Mouse (Mus musculus) hindbrain, embryonic 16.5 days (tissue): Measurements from ENCODE around the gene Sec14l3. TPM values are rescaled to one million over a fixed set of nuclear protein-coding genes. Genes with fewer than 3 reads are reported as not detected.

Source experiments
- ATAC-seq: fragments of 200-750 bp; cut with Nextera tagmentation; 2 replicates; pipeline ENCODE4 v1.8.0; 2017; ENCODE audit warnings: moderate TSS enrichment, moderate library complexity
- H3K27ac ChIP-seq: fragments of 300-500 bp; sonication (generic); 2 replicates; pipeline ENCODE4 v1.5.1; 2014; ENCODE audit warnings: low read depth, mild to moderate bottlenecking, control low read depth, low read length, moderate library complexity
- H3K27me3 ChIP-seq: fragments of 300-500 bp; sonication (generic); replicated peaks from 2 replicates; pipeline ENCODE4 v1.6.1; 2014; ENCODE audit warnings: low read length; ENCODE audit not compliant: control insufficient read depth, insufficient read depth
- H3K36me3 ChIP-seq: fragments of 300-500 bp; sonication (generic); 2 replicates; pipeline ENCODE4 v1.6.1; 2014; ENCODE audit warnings: mild to moderate bottlenecking, low read length, moderate library complexity, mixed read lengths; ENCODE audit not compliant: control insufficient read depth, insufficient read depth
- H3K4me1 ChIP-seq: fragments of 300-500 bp; sonication (generic); 2 replicates; pipeline ENCODE4 v1.6.1; 2014; ENCODE audit warnings: low read depth, low read length; ENCODE audit not compliant: control insufficient read depth, insufficient read depth
- H3K4me2 ChIP-seq: fragments of 300-500 bp; sonication (generic); 2 replicates; pipeline ENCODE4 v1.6.1; 2014; ENCODE audit warnings: mild to moderate bottlenecking, low read length, control low read depth, moderate library complexity
- H3K4me3 ChIP-seq: fragments of 300-500 bp; sonication (generic); 2 replicates; pipeline ENCODE4 v1.5.1; 2014; ENCODE audit warnings: mild to moderate bottlenecking, low read length, control low read depth, moderate library complexity
- H3K9ac ChIP-seq: fragments of 300-500 bp; sonication (generic); 2 replicates; pipeline ENCODE4 v1.6.1; 2014; ENCODE audit warnings: low read depth, mild to moderate bottlenecking, control low read depth, low read length, moderate library complexity
- H3K9me3 ChIP-seq: fragments of 300-500 bp; sonication (generic); 2 replicates; pipeline ENCODE4 v1.6.1; 2014; ENCODE audit warnings: mild to moderate bottlenecking, low read length, moderate library complexity; ENCODE audit not compliant: control insufficient read depth
- WGBS: fragments of 180-500 bp; shearing (Covaris S2); extraction: QIAGEN DNeasy Blood & Tissue Kit; methylation state at CpG from one replicate; pipeline ENCODE4 v1.1.7; 2014; 5-methylcytosine and 5-hydroxymethylcytosine counted together
- polyA plus RNA-seq: library from polyadenylated mRNA; unstranded; fragments of >200 nt; fragmentation: Nextera tagmentation; extraction: Ambion mirVana; gene quantifications from 2 replicates; pipeline ENCODE4 v1.2.1, GENCODE M21; 2015

Sec14l3 gene
- polyA plus RNA-seq, 1 experiment from 2014 or later = 1.2 TPM

- H3K27me3 ChIP-seq = no peaks in the 10 kb centered on the region
- ATAC-seq = peak; percentile 31
- no peaks in the 10 kb centered on the region for H3K36me3 ChIP-seq
- H3K9me3 ChIP-seq = no peaks in the 10 kb centered on the region
- H3K4me3 ChIP-seq = peak overlapping the region; percentile 57
- peak overlapping the region; percentile 90 for H3K4me2 ChIP-seq
- peak overlapping the region; percentile 81 for H3K9ac ChIP-seq
- peaks cover 16% of the 10 kb centered on the region for H3K4me1 ChIP-seq
- 20% methylated on average over 3 of the region's 3 CpGs for WGBS
- peak overlapping the region; percentile 68 for H3K27ac ChIP-seq
Observed at GRCm38 (mm10) chr11:4117372-4118071, 52.9 kb downstream of the Sec14l3 start.

DNA sequence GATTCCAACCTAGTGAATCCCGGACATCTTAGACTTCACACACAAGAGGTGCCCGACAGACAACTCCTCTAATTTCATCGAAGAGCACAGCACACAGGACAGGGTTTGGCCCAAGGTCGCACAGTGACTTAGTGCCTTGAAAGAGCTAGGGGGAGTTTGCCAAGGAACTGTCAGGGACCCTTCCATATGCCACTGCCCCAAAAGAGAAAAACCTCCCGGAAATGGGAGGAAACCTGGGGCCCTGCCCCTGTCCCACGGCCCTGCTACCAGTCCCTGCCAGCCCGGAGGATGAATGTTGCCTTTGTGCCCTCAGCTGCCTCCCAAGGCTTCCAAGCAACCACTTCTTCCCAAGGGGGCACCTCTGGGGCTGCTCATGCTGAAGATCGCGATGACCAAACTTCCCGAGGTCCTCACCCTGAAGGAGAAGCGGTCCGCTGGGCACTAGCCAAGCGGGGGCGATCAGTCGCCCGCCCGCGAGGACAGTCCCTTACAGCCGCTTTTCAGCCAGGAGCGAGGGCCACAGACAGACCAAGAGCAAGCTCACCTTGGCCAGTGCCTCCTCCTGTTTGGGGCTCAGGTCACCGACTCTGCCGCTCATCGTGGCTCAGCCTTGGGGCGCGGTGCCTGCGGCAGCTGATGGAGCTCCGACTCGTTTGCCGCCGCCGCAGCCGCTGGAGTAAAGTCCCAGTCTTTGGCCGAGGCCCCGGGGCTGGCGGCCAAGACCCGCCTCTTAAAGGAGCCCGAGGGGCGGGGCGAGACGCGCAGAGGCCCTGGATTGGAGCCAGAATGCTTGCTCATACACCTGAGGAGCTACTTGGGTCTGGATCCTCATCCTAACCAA lies 53.7 kb downstream of the Sec14l3 start:
- WGBS = under 1% methylated on average over 41 of the region's 41 CpGs
- H3K4me3 ChIP-seq = peak overlapping the region; percentile 57
- H3K9ac ChIP-seq = peak overlapping the region; percentile 81
- peak overlapping the region; percentile 90 for H3K4me2 ChIP-seq
- H3K4me1 ChIP-seq = peaks cover 16% of the 10 kb centered on the region
- H3K36me3 ChIP-seq = no peaks in the 10 kb centered on the region
- no peaks in the 10 kb centered on the region for H3K27me3 ChIP-seq
- peak overlapping the region; percentile 68 for H3K27ac ChIP-seq
- no peaks in the 10 kb centered on the region for H3K9me3 ChIP-seq
- ATAC-seq = peak; percentile 82

GRCm38 (mm10) chr11:4119635-4120034 lies 55.0 kb downstream of the Sec14l3 start:
- 73% methylated on average over 5 of the region's 5 CpGs for WGBS
- ATAC-seq = no peak
- Histone ChIP-seq H3K4me1 (peaks cover 16% of the 10 kb centered on the region), H3K27ac (no peak overlapping the region), H3K36me3 (no peaks in the 10 kb centered on the region), H3K27me3 (no peaks in the 10 kb centered on the region), H3K4me3 (no peak overlapping the region), H3K9ac (no peak overlapping the region), H3K9me3 (no peaks in the 10 kb centered on the region), H3K4me2 (no peak overlapping the region)

DNA sequence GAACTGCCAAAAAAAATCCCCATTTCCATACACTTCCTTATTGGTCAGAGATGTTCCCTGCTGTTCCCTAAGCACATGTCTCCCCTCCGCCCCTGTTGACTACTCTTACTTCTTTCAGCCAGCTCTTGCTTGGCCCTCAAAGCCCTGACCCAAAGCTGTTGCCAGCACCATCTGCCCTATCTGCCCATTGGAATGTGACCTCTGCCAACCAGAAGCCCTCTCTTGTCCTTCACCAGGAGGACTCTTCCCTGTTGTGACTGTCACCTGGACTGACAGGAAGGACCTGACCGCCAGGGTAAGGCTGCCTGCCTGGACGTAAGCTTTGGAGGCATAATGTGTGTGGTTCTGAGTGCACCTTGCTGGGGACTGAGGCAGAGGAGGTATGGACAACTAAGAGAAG lies 57.0 kb downstream of the Sec14l3 start:
- no peak overlapping the region for H3K4me2 ChIP-seq
- ATAC-seq = no peak
- WGBS = 80% methylated on average over 3 of the region's 3 CpGs

GRCm38 (mm10) chr11:4122226-4122625 lies 57.6 kb downstream of the Sec14l3 start:
- no peak overlapping the region for H3K4me3 ChIP-seq
- WGBS = 82% methylated on average over 5 of the region's 5 CpGs
- no peak for ATAC-seq
- H3K9me3 ChIP-seq = peaks cover 3% of the 10 kb centered on the region; the same call in 1 of the 2 replicates
- no peaks in the 10 kb centered on the region for H3K27me3 ChIP-seq
- H3K36me3 ChIP-seq = no peaks in the 10 kb centered on the region
- no peak overlapping the region for H3K27ac ChIP-seq
- no peak overlapping the region for H3K9ac ChIP-seq
- H3K4me1 ChIP-seq = peaks cover 11% of the 10 kb centered on the region
- H3K4me2 ChIP-seq = no peak overlapping the region

More for the DNA sequence above, 57.0 kb downstream of the Sec14l3 start:
- H3K36me3 ChIP-seq = no peaks in the 10 kb centered on the region
- no peak overlapping the region for H3K4me3 ChIP-seq
- H3K9ac ChIP-seq = no peak overlapping the region
- peaks cover 3% of the 10 kb centered on the region; the same call in 1 of the 2 replicates for H3K9me3 ChIP-seq
- H3K27me3 ChIP-seq = no peaks in the 10 kb centered on the region
- H3K4me1 ChIP-seq = peaks cover 14% of the 10 kb centered on the region
- H3K27ac ChIP-seq = no peak overlapping the region

- H3K4me3 ChIP-seq = no peak within 1 kb of the TSS
- H3K36me3 ChIP-seq = no peaks in the 10 kb centered on the region
- no peak within 1 kb of the TSS for H3K9ac ChIP-seq
- peaks cover 3% of the 10 kb centered on the region; the same call in 1 of the 2 replicates for H3K9me3 ChIP-seq
- peaks cover 4% of the 10 kb centered on the region for H3K4me1 ChIP-seq
- 84% methylated on average over 10 of the region's 10 CpGs for WGBS
- ATAC-seq = no peak
- no peak within 1 kb of the TSS for H3K27ac ChIP-seq
- no peak within 1 kb of the TSS for H3K4me2 ChIP-seq
- H3K27me3 ChIP-seq = no peaks in the 10 kb centered on the region
Observed at GRCm38 (mm10) chr11:4122742-4123579, 58.3 kb downstream of the Sec14l3 start, which contains the start of gene Sec14l2. Sec14l2 (minus strand) TSS chr11:4123415.

GRCm38 (mm10) chr11:4123922-4124321 lies 59.3 kb downstream of the Sec14l3 start:
- Histone ChIP-seq H3K9me3 (peaks cover 3% of the 10 kb centered on the region; the same call in 1 of the 2 replicates), H3K9ac (no peak overlapping the region), H3K4me1 (no peaks in the 10 kb centered on the region), H3K4me3 (no peak overlapping the region), H3K4me2 (no peak overlapping the region), H3K27ac (no peak overlapping the region), H3K36me3 (no peaks in the 10 kb centered on the region), H3K27me3 (no peaks in the 10 kb centered on the region)
- WGBS = 64% methylated on average over 5 of the region's 5 CpGs
- no peak for ATAC-seq

DNA sequence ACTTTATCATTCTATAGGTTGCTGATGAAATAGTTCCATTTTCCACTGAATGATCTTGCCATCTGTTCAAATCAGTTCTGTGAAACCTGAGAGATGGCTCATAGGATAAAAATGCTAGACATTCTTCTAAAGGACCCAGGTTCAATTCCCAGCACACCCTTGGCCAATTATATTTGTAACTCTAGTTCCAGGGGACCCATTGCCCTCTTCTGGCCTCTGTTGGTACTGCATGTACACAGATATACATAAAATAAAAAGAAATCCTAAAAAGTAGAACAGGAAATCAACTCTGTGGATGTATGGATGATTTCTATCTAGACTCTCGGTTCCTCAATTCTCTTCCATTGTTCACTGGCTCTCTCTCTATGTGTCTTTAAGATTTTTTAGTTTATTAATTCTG lies 62.4 kb downstream of the Sec14l3 start:
- no peaks in the 10 kb centered on the region for H3K36me3 ChIP-seq
- no peak for ATAC-seq
- H3K4me3 ChIP-seq = no peak overlapping the region
- no peak overlapping the region for H3K4me2 ChIP-seq
- H3K9ac ChIP-seq = no peak overlapping the region
- no peak overlapping the region for H3K27ac ChIP-seq
- 94% methylated on average over 1 of the region's 1 CpGs for WGBS
- H3K9me3 ChIP-seq = peaks cover 3% of the 10 kb centered on the region; the same call in 1 of the 2 replicates
- no peaks in the 10 kb centered on the region for H3K27me3 ChIP-seq
- no peaks in the 10 kb centered on the region for H3K4me1 ChIP-seq
